Mouse (Mus musculus) ZHBTc4 (cell line): ENCODE measurements around the gene Rab40c.

Source experiments
- DNase-seq: peaks from one replicate; pipeline ENCODE4 v3.0.0-alpha.2; 2011; ENCODE audit warnings: low read depth, low spot score

Rab40c gene

DNA sequence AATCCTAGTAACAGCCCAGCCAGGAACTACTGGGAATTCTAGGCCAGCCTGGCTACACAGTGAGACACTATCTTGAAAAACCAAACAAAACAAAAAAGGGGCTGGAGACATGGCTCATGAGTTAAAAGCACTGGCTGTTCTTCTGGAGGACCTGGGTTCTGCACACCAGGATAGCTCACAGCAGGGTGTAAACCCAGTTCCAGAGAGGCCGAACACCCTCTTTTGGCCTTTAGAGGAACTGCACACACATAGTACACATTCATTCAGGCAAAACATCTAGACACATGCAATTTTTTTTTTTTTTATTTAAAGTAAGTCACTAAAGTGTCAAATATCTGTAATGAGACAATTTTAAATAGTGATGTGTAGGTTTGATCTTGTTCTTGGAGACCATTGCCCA lies 19.3 kb downstream of the Rab40c start:
- peak; percentile 65 for DNase-seq

DNA sequence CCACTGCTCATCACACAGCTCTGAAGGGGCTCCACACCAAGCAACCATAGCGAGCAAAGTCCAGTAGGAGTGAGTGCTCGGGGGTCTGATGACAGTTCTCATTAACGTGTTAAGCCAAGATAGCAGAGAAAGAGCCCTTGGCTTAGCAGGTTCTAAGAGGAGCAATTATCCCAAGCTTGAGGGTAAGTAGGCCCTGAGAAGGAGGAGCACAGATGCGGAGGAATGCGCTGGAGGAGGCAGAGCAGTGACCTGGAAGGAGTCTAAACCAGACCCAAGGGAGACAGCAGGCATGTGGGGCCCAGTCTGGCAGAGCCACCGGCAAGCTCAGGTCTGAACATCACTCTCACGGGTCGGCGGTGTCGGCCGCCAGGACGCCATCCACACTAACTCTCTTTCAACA lies 23.6 kb downstream of the Rab40c start:
- no peak for DNase-seq

DNA sequence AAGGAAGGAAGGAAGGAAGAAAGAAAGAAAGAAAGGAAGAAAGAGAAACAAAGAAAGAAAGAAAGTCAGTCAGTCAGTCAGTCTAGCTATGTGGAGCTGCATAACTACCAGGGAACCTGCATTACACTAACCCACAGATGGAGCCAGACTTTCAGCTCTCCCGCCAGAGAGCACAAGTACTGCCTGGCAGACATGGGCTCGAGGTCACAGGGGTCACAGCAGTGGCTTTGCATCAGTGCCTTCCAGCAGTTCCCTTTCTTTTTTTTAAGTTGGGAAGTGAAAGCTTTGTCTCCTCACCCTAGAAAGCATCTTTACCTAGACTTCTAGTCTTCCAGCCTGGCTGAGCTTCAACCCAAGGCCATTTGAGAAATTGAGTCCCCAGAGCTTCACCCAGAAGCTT lies 24.1 kb downstream of the Rab40c start:
- DNase-seq = no peak

DNA sequence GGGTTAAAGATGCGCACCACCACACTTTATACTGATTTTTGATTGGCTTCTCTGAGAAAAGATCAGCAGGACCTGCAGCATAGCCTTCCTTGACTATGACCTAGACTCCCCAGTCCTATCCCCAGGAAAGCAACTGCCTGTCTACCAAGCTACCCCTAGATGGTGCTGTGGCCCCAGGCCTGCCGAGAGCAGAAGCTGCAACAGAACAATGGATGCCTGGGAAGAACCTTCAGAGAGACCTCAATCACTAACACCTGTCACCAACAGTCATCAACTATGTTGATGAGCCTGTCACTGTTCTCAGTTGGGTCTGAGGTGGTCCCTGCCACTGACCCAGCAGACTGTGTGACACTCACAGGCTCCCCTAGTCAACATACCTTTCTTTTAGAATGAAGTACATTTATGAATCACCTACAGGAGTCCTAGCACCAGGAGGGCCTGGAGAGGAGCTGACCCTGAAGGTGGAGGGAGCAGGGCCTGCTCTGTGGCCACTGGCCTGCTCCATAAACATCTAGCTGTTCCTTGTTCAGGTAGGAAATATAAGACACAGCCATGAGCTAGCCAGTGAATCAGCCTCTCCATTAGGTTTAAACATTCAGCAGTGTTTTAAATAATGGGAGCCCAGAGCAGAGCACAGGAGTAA lies 25.4 kb downstream of the Rab40c start:
- DNase-seq = peak; percentile 83

DNA sequence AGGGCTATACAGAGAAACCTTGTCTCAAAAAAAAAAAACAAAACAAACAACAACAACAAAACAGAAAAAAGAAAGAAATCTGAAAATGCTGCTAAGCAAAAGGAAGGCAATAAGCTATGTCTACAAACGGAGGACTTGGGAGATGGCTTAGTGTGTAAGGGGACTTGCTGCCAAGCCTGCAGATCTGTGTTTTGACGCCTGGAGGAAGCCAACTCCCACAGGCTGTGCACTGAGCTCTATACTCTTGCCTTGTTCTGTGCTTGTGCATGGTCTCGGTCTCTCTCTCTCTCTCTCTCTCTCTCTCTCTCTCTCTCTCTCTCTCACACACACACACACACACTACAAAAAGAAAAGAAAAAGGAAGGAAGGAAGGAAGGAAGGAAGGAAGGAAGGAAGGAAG lies 30.7 kb downstream of the Rab40c start:
- no peak for DNase-seq

DNA sequence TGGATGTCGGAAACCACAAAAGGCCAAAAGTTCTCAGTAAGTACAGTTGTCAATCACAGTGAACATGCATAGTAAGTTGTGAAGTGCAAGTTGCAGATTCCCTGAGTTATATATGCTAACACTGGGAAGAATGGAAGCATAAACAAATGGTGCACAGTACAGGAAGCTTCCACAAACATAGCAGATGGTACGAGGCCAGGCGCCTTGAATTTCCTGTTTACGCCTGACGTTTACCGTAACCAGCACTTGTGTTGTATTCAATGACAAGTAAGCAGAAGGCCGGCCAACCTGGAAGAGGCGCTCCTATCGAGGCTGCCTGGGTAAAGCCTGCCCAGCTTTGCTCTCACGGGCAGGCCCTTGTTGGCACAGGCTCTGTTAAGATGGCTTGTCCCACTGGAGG lies 32.1 kb downstream of the Rab40c start:
- DNase-seq = no peak

DNA sequence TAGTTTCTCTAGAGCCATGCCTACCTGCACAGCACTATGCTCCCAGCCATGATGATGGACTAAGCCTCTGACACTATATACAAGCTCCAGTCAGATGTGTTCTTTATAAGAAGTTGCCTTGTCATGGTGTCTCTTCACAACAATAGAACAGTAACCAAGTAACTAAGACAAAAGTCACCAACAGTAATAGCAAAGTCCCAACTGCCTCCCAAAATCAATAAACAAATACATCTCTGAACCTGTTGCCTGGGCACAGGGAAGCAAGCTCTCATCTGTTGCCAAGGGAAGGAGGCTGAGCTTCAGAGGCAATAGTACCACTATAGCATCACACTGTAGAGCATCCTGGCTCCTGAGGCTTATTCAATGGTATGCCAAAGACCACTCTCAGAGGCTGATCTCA lies 32.7 kb downstream of the Rab40c start:
- DNase-seq = no peak

DNA sequence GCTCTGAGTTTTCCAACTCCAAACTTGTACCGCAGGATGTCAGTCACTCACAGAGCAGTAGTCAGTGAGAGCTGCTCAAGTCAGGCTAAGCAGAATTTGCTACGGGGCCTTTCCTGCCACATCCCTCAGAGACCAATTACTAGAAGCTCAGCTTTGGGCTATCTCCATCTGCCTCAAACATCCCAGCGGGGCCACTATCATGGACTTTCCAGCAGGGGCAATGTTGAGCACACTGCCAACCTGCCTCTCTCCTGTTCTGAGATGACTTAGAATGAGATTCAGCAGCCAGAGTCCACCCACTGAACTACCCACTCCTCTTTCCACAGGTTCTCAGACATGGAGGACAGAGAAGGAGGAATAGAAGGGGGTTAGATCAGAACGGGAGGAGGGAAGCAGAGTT lies 33.9 kb downstream of the Rab40c start:
- DNase-seq = peak; percentile 79

DNA sequence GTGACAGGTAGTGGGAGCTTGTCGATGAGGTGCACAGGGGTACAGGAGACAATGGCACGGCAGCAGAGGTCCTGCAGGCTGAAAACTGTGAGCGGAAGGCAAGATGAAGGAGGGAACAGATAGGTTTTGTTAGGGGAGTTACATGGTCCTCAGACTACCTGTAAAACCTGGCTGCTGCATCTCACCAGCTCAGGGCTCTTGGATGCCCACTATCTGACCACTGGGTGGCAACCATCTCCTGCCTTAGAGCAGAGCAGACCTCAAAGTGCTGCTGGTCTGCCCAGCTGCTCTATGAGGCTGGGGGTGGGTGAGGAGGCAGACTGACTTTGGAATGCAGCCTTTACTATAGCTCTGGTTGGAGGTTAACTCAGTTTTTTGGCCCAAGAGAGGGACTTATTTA lies 35.7 kb downstream of the Rab40c start:
- no peak for DNase-seq

DNA sequence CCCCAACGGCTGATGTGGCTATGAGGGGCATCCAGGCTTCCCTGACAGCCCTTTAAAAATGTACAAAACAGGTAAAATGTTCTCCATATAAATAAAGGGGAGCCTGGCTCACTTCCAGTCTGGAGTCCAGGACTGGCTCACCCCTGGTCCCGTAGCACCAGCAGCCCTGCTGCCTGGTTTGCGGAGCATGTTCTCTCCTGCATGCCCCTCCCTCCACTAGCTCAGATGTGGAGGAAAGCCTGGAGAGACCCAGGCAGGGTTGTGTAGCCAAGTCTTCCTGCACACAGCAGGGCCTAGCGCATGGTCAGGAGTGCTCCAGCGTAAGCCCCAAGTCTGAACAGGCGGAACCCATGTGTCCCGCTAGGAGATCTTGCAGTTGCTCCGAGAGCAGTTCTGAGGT lies 36.3 kb downstream of the Rab40c start:
- no peak for DNase-seq

DNA sequence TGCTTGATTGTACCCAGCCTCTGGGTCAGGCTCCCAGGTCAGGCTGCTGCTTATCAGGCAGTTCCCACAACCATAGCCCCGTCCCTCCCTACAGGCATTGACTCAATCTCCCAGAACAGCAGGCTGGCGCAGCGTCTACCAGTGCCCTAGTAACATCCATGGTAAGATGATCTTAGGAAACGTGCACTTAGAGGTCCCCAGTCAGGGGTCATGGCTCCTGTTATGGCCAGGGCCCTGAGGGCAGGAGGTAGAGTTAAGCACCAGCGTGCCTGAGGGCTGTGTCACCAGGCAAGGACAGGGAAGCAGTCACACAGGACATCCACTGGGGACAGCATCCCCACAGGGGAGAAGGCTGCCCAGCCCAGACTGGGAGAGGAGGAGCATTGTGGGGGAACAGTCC lies 37.2 kb downstream of the Rab40c start:
- DNase-seq = no peak

DNA sequence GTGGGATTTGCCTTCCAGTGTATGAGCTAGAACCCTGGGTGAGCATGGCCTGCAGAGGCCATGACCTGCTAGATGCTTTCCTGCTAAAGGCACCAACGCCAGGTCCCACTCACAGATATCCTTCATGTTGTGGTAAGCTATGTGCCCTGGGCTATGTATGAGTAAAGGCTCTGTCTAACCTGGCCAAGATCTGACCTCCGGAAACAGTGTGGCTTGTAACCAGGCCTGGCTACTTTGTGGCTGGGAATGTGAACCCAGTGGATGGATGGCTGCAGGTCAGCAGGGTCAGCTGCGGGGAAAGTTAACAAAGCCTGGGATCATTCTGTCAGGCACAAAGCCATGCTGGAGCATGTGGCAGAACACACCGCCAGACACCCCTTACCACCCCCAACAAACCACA lies 37.8 kb downstream of the Rab40c start:
- no peak for DNase-seq

DNA sequence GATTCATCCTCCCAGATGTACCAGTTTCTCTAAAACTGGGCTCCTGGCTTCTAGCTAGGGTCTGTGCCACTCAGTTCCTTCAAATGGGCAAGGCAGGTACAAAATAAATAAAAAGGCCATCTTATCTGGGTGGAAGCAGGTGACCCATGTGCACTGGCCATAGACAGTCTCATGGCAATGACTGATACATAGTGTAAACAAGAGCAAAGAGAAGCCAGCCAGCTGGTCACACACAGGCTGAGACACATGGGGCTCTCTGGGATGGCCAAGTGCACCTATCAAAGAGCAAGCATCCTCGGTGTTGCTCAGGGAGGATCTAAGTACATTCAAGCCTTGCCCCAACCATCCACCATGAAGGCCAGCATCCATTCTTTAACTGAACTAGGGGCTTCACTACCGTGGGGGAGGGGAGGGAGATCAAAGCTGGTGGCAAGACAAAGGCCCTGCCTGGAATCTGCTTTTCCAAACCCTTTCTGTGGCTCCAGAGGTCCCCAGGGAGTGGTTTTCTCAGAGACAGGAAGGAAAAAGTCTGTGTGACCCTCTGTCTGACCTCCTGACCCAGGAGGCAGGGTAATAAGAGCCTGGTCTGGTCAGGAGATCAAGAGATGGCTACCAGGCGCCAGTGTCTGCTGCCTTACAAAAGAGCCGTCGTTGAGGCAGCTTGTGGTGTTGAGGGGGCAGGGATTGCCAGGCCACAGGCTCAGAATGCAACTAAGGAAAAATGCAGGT lies 38.5 kb downstream of the Rab40c start:
- DNase-seq = peak; percentile 89

DNA sequence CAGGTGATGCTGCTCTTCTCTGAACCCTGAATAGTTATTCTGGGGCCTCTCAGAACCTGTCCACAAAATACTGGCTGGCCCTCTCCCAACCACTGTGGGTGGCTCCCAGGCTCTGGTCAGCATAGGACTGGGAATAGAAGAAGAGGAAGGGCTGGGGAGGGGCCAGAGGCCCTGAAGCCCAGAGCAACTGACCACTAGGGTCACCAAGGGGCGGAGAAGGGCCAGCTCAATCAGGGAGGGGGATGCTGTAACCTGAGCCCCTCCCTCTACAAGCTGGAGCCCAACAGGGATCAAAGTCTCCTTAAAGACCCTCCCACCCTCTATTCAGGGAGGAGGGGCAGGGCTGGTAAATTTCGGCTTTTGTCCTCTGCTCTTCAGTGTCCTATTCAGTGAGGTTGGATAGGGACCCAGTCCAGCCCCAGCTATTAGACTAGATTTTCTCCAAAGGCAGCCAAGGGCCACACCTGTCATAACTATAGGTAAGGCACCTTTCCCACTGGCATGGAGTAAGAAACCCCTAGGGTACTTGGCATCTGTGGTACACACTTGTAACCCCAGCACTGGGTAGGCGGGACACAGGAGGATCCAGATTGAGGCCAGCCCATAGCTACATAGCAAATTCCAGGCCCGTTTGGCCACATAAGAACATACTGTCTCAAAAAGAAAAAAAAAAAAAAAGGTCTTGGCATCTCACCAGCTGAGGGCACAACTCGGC lies 39.2 kb downstream of the Rab40c start, which contains the start of gene Wfikkn1:
TSS of gene Wfikkn1 (minus strand) at position 663 of the 715 bp plus-strand sequence.
- no peak for DNase-seq

DNA sequence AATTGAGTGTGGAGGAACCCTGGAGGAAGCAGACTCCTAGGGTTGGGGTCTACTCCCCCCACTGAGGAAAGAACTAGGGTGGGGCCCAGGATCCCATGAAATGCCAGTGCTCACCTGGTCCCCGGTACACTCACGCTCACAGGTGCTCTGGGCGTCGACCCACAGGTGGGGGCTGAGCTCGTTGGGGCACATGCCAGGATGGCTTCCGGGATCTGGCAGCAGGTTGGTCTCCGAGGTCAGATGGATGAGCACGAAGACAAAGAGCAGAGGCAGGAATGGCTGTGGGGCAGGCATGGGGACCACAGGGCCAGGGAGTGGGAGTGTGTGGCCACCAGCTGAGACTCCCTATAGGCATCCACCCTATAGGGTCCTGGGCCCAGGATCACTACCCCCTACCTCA lies 39.8 kb downstream of the Rab40c start:
- no peak for DNase-seq

DNA sequence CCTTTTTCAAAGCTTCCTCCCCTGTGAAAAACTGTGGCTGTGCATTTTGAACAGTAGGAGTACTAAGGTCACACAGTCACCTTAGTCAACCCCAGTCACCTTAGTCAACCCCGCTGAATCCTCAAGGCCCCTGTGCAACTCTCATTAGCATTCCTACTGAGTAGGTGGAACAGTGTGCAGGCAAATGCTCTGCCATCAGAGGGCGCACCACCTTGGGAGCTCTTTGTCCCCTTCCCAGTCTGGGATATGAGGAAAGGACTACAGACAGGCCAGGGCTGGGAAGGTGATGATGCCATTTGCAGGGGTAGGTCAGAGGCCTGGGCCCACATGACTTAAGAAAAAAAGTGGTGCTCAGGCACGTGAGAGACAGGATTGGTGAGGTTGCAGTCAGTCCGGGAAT lies 40.3 kb downstream of the Rab40c start:
- DNase-seq = peak; percentile 93

DNA sequence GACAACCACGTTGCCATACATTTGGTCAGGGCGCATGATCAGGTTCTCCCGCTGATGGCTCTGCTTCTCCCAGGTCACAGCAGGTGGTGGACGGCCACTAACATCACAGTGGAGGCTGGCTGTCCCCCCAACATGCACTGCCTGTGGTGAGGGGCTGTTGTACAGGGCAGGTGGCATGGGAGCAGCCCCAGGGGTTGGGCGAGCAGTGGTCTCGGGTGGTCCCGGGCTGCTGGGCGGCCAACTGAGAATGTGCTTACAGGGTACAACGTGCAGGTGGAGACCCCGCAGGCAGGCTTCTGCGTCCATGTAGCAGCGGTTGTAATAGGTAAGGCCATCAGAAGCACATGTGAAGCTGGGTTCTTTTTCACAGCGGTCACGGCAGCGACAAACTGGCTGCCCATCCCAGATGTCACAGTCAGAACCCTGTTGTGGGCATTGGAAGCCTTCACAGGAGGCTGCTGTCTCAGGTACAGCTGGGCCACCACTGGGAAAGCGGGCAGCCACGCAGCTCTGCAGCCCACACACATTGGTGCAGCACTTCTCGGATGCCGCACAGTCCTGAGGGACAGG lies 40.8 kb downstream of the Rab40c start:
- DNase-seq = no peak

DNA sequence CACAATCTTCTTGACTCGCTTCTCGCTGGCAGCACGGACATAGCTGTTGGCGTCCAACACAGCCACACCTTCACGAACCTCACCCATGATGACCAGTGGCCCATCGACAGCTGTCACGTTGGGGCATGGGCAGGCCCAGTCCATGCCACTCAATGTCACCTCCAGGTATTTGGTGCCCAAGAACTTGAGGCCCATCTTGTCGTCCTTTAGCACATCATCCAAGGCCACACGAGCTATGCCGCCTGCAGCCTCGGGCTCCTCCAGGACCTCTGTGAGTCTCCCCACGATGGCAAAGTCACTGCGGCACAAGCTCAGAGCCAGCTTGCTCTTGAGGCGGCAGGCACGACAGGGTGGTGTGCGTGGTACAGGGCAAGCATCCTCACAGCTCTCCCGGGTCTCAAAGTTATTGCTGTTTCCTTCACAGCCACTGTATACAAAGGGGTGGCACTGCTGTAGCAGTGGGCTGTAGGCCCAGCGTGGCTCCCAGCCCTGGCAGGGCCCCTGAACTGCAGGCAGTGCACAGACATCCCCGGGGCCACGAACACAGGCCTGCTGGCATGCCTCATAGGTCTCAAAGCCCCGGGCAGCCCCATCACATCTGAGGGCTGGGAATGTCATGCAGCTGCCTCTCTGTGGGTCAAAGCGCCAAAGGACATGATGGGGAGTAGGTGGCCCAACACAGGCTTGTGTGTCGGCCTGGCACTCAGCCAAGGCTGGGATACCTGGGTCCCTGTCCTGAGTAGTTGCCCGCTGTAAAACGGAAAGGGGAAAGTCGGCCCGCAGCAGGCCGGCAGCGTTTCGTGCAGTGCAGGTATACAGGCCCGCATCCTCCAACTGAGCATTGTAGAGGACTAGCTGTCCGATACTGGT lies 41.6 kb downstream of the Rab40c start:
- DNase-seq = no peak

DNA sequence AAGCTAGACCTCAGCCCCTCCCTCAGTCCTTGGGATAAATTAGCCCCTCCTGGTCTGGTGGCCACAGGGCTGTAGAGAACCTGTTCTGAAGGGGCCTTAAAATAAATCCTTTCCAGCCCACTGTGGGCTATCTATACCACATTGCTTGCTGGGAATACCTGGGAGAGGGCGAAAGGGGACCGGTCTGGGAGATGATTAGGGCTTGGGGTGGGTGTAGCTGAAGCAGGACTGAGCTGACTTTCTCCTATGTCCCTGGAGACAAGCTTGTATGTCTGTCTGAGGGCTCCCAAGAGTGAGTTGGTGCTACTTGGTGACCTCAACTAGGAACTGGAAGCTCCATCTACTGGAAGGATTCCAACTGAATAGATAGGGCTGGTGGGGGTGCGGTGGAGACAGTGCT lies 42.5 kb downstream of the Rab40c start:
- DNase-seq = no peak

DNA sequence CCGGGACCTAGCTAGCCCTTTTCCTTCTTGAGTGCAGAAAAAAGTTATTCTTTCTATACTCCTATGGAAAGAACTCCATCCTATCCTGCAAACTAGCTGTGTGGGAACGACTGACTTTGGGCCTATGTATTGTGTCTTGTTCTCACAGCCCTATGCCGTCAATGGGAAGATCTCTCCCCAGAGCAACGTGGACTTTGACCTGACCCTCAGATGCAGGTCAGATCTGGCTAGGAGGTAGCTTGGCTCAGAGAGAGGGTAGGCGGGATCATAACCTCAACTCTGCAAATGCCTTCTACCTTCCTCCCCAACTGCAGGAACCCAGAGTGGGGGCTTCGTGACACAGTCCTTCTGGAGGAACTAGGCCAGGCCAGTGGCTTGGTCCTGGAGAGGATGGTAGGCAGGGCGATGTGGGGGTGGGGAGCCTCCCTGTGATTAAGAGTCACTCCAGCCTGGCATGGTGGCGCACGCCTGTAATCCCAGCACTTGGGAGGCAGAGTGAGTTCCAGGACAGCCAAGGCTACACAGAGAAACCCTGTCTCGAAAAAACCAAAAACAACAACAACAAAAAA lies 43.1 kb downstream of the Rab40c start:
- no peak for DNase-seq
